ENCODE assay signal across 24 mouse cellular contexts in genomic region chr16:87984201-87984870, GRCm38 (mm10).
DNase-seq lines count a peak whose midpoint lies in the region; ATAC-seq and TF ChIP-seq lines count a peak whose summit lies in the region.
"Had no signal": no experiment of that assay in that cellular context is flagged by ENCODE, and none has a peak within 500 bp of the region (broad histone marks: within the 10 kb centered on the region; RNA-seq: fewer than 3 reads in every experiment).

No protein-coding gene starts in this region.

- no peaks in the 10 kb centered on the region for H3K36me3 ChIP-seq in forebrain, embryonic 12.5 days (replicated peaks)
- H3K36me3 ChIP-seq in forebrain, embryonic 10.5 days (replicated peaks): no peaks in the 10 kb centered on the region
- H3K36me3 ChIP-seq in neural tube, embryonic 11.5 days (ENCODE audit: control insufficient read depth, insufficient read depth, low read length): no peaks in the 10 kb centered on the region
- no peaks in the 10 kb centered on the region for H3K36me3 ChIP-seq in hindbrain, postnatal 0 days (ENCODE audit: insufficient read depth, low read length)
- H3K36me3 ChIP-seq: heart, embryonic 13.5 days; limb, embryonic 13.5 days; liver, embryonic 13.5 days had no signal

- TF ChIP-seq CTCF in hindbrain, postnatal 0 days (IDR thresholded peaks at IDR 0.05; ENCODE audit: low read depth): no peak

- no peak overlapping the region for H3K27ac ChIP-seq in forebrain, embryonic 12.5 days
- H3K27ac ChIP-seq in forebrain, embryonic 10.5 days: no peak overlapping the region
- no peak overlapping the region for H3K27ac ChIP-seq in neural tube, embryonic 11.5 days (ENCODE audit: low read depth, low read length)
- H3K27ac ChIP-seq in hindbrain, postnatal 0 days: no peak overlapping the region
- H3K27ac ChIP-seq: heart, embryonic 13.5 days; limb, embryonic 13.5 days; liver, embryonic 13.5 days had no signal

- no peak overlapping the region for H3K4me2 ChIP-seq in forebrain, embryonic 12.5 days
- no peak overlapping the region for H3K4me2 ChIP-seq in neural tube, embryonic 11.5 days (ENCODE audit: low read depth)
- H3K4me2 ChIP-seq in hindbrain, postnatal 0 days (ENCODE audit: low read depth, low read length): no peak overlapping the region
- H3K4me2 ChIP-seq: heart, embryonic 13.5 days; limb, embryonic 13.5 days; liver, embryonic 13.5 days had no signal

- DNase-seq in forebrain, embryonic 10.5 days (ENCODE audit: extremely low spot score, low spot score): no peak
- no peak for DNase-seq in neural tube, embryonic 11.5 days (ENCODE audit: low spot score)
- no peak for DNase-seq in neural tube, embryonic 10.5 days (ENCODE audit: extremely low spot score, low spot score)
- DNase-seq in hindbrain, postnatal 0 days (ENCODE audit: low spot score): no peak
- no peak for DNase-seq in thymus, postnatal 10 days (ENCODE audit: low spot score in 2 of 2)
- DNase-seq in ovary, adult 18-20 months (ENCODE audit: low spot score): no peak
- DNase-seq: adrenal gland, adult 8-10 months; cerebellum, adult 8-10 months; gastrocnemius, postnatal 14 days; heart, adult 11 months; heart, postnatal 14 days; kidney, adult 11 months; kidney, postnatal 4 days; layer of hippocampus, adult 9-11 months; liver, embryonic 13.5 days; lung, adult 2 months; retina, postnatal 1 day; right cerebral cortex, postnatal 25 days; thymus, postnatal 14 days had no signal

- H3K27me3 ChIP-seq in forebrain, embryonic 12.5 days: no peaks in the 10 kb centered on the region
- no peaks in the 10 kb centered on the region for H3K27me3 ChIP-seq in forebrain, embryonic 10.5 days (ENCODE audit: poor library complexity, severe bottlenecking)
- no peaks in the 10 kb centered on the region for H3K27me3 ChIP-seq in neural tube, embryonic 11.5 days (ENCODE audit: control insufficient read depth, insufficient read depth, low read length)
- no peaks in the 10 kb centered on the region for H3K27me3 ChIP-seq in hindbrain, postnatal 0 days (ENCODE audit: insufficient read depth, low read length)
- H3K27me3 ChIP-seq: heart, embryonic 13.5 days; limb, embryonic 13.5 days; liver, embryonic 13.5 days had no signal

- H3K9me3 ChIP-seq in forebrain, embryonic 12.5 days: no peaks in the 10 kb centered on the region
- H3K9me3 ChIP-seq in forebrain, embryonic 10.5 days: no peaks in the 10 kb centered on the region
- no peaks in the 10 kb centered on the region for H3K9me3 ChIP-seq in neural tube, embryonic 11.5 days (ENCODE audit: control insufficient read depth, low read length)
- H3K9me3 ChIP-seq in hindbrain, postnatal 0 days (ENCODE audit: low read length): no peaks in the 10 kb centered on the region
- H3K9me3 ChIP-seq: heart, embryonic 13.5 days; limb, embryonic 13.5 days; liver, embryonic 13.5 days had no signal

- H3K4me1 ChIP-seq in forebrain, embryonic 12.5 days: peaks cover 10% of the 10 kb centered on the region; the same call in 1 of the 2 replicates
- H3K4me1 ChIP-seq in forebrain, embryonic 10.5 days: peaks cover 7% of the 10 kb centered on the region
- H3K4me1 ChIP-seq in neural tube, embryonic 11.5 days (ENCODE audit: control insufficient read depth, insufficient read depth, low read length): no peaks in the 10 kb centered on the region
- H3K4me1 ChIP-seq in hindbrain, postnatal 0 days (ENCODE audit: insufficient read depth, low read length): no peaks in the 10 kb centered on the region
- H3K4me1 ChIP-seq: heart, embryonic 13.5 days; limb, embryonic 13.5 days; liver, embryonic 13.5 days had no signal

- H3K9ac ChIP-seq in forebrain, embryonic 12.5 days: no peak overlapping the region
- H3K9ac ChIP-seq in neural tube, embryonic 11.5 days (ENCODE audit: low read length): no peak overlapping the region
- no peak overlapping the region for H3K9ac ChIP-seq in hindbrain, postnatal 0 days (replicated peaks; ENCODE audit: low read length)
- H3K9ac ChIP-seq: heart, embryonic 13.5 days; limb, embryonic 13.5 days; liver, embryonic 13.5 days had no signal

- no peak overlapping the region for H3K4me3 ChIP-seq in forebrain, embryonic 12.5 days (replicated peaks)
- H3K4me3 ChIP-seq in forebrain, embryonic 10.5 days: no peak overlapping the region
- H3K4me3 ChIP-seq in neural tube, embryonic 11.5 days (ENCODE audit: low read depth, low read length): no peak overlapping the region
- no peak overlapping the region for H3K4me3 ChIP-seq in hindbrain, postnatal 0 days (ENCODE audit: low read length)
- H3K4me3 ChIP-seq: heart, embryonic 13.5 days; limb, embryonic 13.5 days; liver, embryonic 13.5 days had no signal

- ATAC-seq in forebrain, embryonic 12.5 days (ENCODE audit: low FRiP score): peak; percentile 27; the same call in 1 of the 2 replicates
- 0 out of 2 replicates have a peak, but pooled peaks have one; percentile 46 for ATAC-seq in neural tube, embryonic 11.5 days (ENCODE audit: insufficient read depth, low FRiP score, low TSS enrichment)
- peak; percentile 32; the same call in 1 of the 2 replicates for ATAC-seq in hindbrain, postnatal 0 days
- ATAC-seq in megakaryocyte-erythroid progenitor cell, adult 5-6 weeks (replicated peaks; ENCODE audit: low FRiP score, low TSS enrichment, poor library complexity, severe bottlenecking): no peak
- ATAC-seq: activated CD4-positive, CD25-positive, alpha-beta regulatory T cell, adult 4 months had no signal
